Mouse (Mus musculus) liver, adult 2 months (tissue): ENCODE measurements around the gene Ugt2b34.

Source experiments
- CTCF ChIP-seq: fragments of 200-500 bp; IDR thresholded peaks from 2 replicates; pipeline ENCODE4 v1.5.1; 2011; ENCODE audit warnings: low read depth, low read length, control low read depth
- POLR2A ChIP-seq: fragments of 200-500 bp; IDR thresholded peaks from 2 replicates; pipeline ENCODE4 v1.6.1; 2011; ENCODE audit warnings: low read length, control low read depth; ENCODE audit not compliant: insufficient read depth; ENCODE audit errors: extremely low read depth

- TF ChIP-seq POLR2A (no peak), CTCF (no peak)
These were observed 19.7 kb downstream of the Ugt2b34 start for GRCm38 (mm10) chr5:86887081-86887480.
